Mouse (Mus musculus) mouse trophoblast stem cell (cell line): ENCODE data around the gene Th.

ENCODE experiments used
- in situ Hi-C, 2 experiments: fragments of 300-500 bp; cut with MseI, MboI; formaldehyde crosslinking; loops; 2 replicates in 1 of 2; 3 replicates in 1 of 2; pipeline ENCODE4 v1.15.1; 2025

Gene Th

GRCm38 (mm10) chr7:142901774-142902173 lies 29.2 kb downstream of the Th start:
- in situ Hi-C loops = no loop called here

- in situ Hi-C loops = loop anchor here in 1 of 2 experiments (10.0 kb wide), 1 partner anchor 185 kb away; no protein-coding TSS in a partner anchor
Measured at GRCm38 (mm10) chr7:142899872-142900271, 31.1 kb downstream of the Th start.

GRCm38 (mm10) chr7:142897471-142897870 lies 33.5 kb downstream of the Th start:
- in situ Hi-C loops = loop anchor here in 1 of 2 experiments (10.0 kb wide), 1 partner anchor 187 kb away; no protein-coding TSS in a partner anchor

GRCm38 (mm10) chr7:142895901-142896665 lies 34.8 kb downstream of the Th start:
- in situ Hi-C loops = loop anchor here in 1 of 2 experiments (10.0 kb wide), 1 partner anchor 189 kb away; no protein-coding TSS in a partner anchor

- in situ Hi-C loops = loop anchor here in 1 of 2 experiments (10.0 kb wide), 1 partner anchor 189 kb away; no protein-coding TSS in a partner anchor
Measured at GRCm38 (mm10) chr7:142895223-142895840, 35.6 kb downstream of the Th start.

GRCm38 (mm10) chr7:142894669-142895068 lies 36.3 kb downstream of the Th start:
- in situ Hi-C loops = loop anchor here in 1 of 2 experiments (10.0 kb wide), 1 partner anchor 190 kb away; no protein-coding TSS in a partner anchor

- in situ Hi-C loops = loop anchor here in 1 of 2 experiments (10.0 kb wide), 1 partner anchor 191 kb away; no protein-coding TSS in a partner anchor
Measured at GRCm38 (mm10) chr7:142893721-142894639, 36.9 kb downstream of the Th start.

- in situ Hi-C loops = loop anchor here in 1 of 2 experiments (10.0 kb wide), 1 partner anchor 192 kb away; no protein-coding TSS in a partner anchor
Measured at GRCm38 (mm10) chr7:142893296-142893695, 37.6 kb downstream of the Th start.

- in situ Hi-C loops = no loop called here
Measured at GRCm38 (mm10) chr7:142869419-142870163, 61.3 kb downstream of the Th start.

- in situ Hi-C loops = loop anchor here in 1 of 2 experiments (5.0 to 10.0 kb wide), 2 partner anchors 56 to 113 kb away; no protein-coding TSS in a partner anchor
Measured at GRCm38 (mm10) chr7:142850681-142851080, 80.2 kb downstream of the Th start.
